ENCODE assay signal across 7 mouse cellular contexts in genomic region chr2:44526110-44527032, GRCm38 (mm10).
A peak's percentile ranks its signal among the peaks of the same experiment; 100 is the strongest.
DNase-seq lines count a peak whose midpoint lies in the region; ATAC-seq and TF ChIP-seq lines count a peak whose summit lies in the region.

No protein-coding gene starts in this region.

- 29% methylated on average over 6 of the region's 6 CpGs for WGBS in kidney, postnatal 0 days
- WGBS in hindbrain, embryonic 11.5 days: 12% methylated on average over 6 of the region's 6 CpGs
- 33% methylated on average over 6 of the region's 6 CpGs for WGBS in stomach, embryonic 15.5 days

- no peak overlapping the region for H3K4me2 ChIP-seq in kidney, postnatal 0 days (ENCODE audit: low read length)
- no peak overlapping the region for H3K4me2 ChIP-seq in hindbrain, embryonic 11.5 days (replicated peaks; ENCODE audit: low read depth, low read length)
- H3K4me2 ChIP-seq in stomach, embryonic 15.5 days: no peak overlapping the region

- no peaks in the 10 kb centered on the region; the same call in 1 of the 2 replicates for H3K4me1 ChIP-seq in kidney, postnatal 0 days (replicated peaks; ENCODE audit: insufficient read depth, low read length)
- peaks cover 2 to 8% of the 10 kb centered on the region in 2 experiments for H3K4me1 ChIP-seq in ES-E14 (ENCODE audit: control insufficient read depth in 2 of 2, insufficient read depth in 2 of 2, low read length in 2 of 2, poor library complexity in 1 of 2)
- peaks cover 4% of the 10 kb centered on the region; the same call in 1 of the 2 replicates for H3K4me1 ChIP-seq in hindbrain, embryonic 11.5 days (replicated peaks; ENCODE audit: control insufficient read depth, insufficient read depth, low read length)
- peaks cover 7% of the 10 kb centered on the region; the same call in 1 of the 2 replicates for H3K4me1 ChIP-seq in stomach, embryonic 15.5 days

- no peak overlapping the region for H3K4me3 ChIP-seq in kidney, postnatal 0 days (replicated peaks; ENCODE audit: low read depth, low read length)
- no peak overlapping the region for H3K4me3 ChIP-seq in ES-E14 (ENCODE audit: insufficient read depth in 1 of 2, low read depth in 1 of 2, low read length in 2 of 2, poor library complexity in 1 of 2, severe bottlenecking in 1 of 2)
- H3K4me3 ChIP-seq in hindbrain, embryonic 11.5 days (ENCODE audit: low read depth, low read length): no peak overlapping the region
- H3K4me3 ChIP-seq in stomach, embryonic 15.5 days (replicated peaks): no peak overlapping the region

- in situ Hi-C loops in ES-E14 (cut with MboI; ENCODE audit: low sequenced_read_pairs in 2 of 2, unreplicated experiment in 2 of 2): no loop called here

- ATAC-seq in kidney, postnatal 0 days (replicated peaks; ENCODE audit: low FRiP score, low read depth): no peak; the same call in 1 of the 2 replicates
- peak; percentile 94 for ATAC-seq in hindbrain, embryonic 11.5 days (ENCODE audit: low FRiP score)
- ATAC-seq in stomach, embryonic 15.5 days (ENCODE audit: insufficient read depth, low FRiP score, low read depth): no peak

- no peak for TF ChIP-seq POLR2A in brain, embryonic 14.5 days (IDR thresholded peaks at IDR 0.05; ENCODE audit: borderline replicate concordance, extremely low read depth, insufficient read depth, insufficient read length, poor library complexity, severe bottlenecking)

- no peaks in the 10 kb centered on the region for H3K36me3 ChIP-seq in kidney, postnatal 0 days (ENCODE audit: insufficient read depth, low read length)
- no peaks in the 10 kb centered on the region for H3K36me3 ChIP-seq in ES-E14 (ENCODE audit: control insufficient read depth, insufficient read depth, low read length, poor library complexity, severe bottlenecking)
- H3K36me3 ChIP-seq in hindbrain, embryonic 11.5 days (ENCODE audit: control insufficient read depth, insufficient read depth, low read length): no peaks in the 10 kb centered on the region
- H3K36me3 ChIP-seq in stomach, embryonic 15.5 days: no peaks in the 10 kb centered on the region

- no peaks in the 10 kb centered on the region for H3K9me3 ChIP-seq in kidney, postnatal 0 days (replicated peaks; ENCODE audit: low read length)
- no peaks in the 10 kb centered on the region for H3K9me3 ChIP-seq in ES-E14 (ENCODE audit: control insufficient read depth, insufficient read depth, low read depth, low read length)
- H3K9me3 ChIP-seq in hindbrain, embryonic 11.5 days (ENCODE audit: control insufficient read depth, low read length): no peaks in the 10 kb centered on the region
- H3K9me3 ChIP-seq in stomach, embryonic 15.5 days: no peaks in the 10 kb centered on the region

- no peaks in the 10 kb centered on the region for H3K27me3 ChIP-seq in kidney, postnatal 0 days (ENCODE audit: insufficient read depth, low read length)
- no peaks in the 10 kb centered on the region for H3K27me3 ChIP-seq in hindbrain, embryonic 11.5 days (ENCODE audit: control insufficient read depth, insufficient read depth, low read length)
- no peaks in the 10 kb centered on the region for H3K27me3 ChIP-seq in stomach, embryonic 15.5 days (replicated peaks)

- no peak overlapping the region for H3K9ac ChIP-seq in kidney, postnatal 0 days (ENCODE audit: low read depth, low read length)
- no peak overlapping the region for H3K9ac ChIP-seq in ES-E14 (ENCODE audit: insufficient read depth, low read depth, low read length, poor library complexity, severe bottlenecking)
- 0 out of 2 replicates have a peak overlapping the region, but pooled peaks have one; percentile 27 for H3K9ac ChIP-seq in hindbrain, embryonic 11.5 days (ENCODE audit: low read depth, low read length)
- H3K9ac ChIP-seq in stomach, embryonic 15.5 days: no peak overlapping the region

- peak; percentile 58 for DNase-seq in kidney, postnatal 0 days (ENCODE audit: low spot score)
- DNase-seq in kidney, adult 18-20 months: no peak
- DNase-seq in ES-E14 (ENCODE audit: low read depth, low spot score): no peak
- DNase-seq in brain, embryonic 14.5 days (ENCODE audit: low read depth): peak; percentile 64
- peak; percentile 67 for DNase-seq in hindbrain, embryonic 11.5 days (ENCODE audit: low spot score)
- no peak for DNase-seq in thymus, postnatal 36 days

- TF ChIP-seq CTCF in kidney, postnatal 0 days (IDR thresholded peaks at IDR 0.05; ENCODE audit: low read depth): no peak
- TF ChIP-seq CTCF in brain, embryonic 14.5 days (IDR thresholded peaks at IDR 0.05; ENCODE audit: borderline replicate concordance, extremely low read depth, insufficient read depth, insufficient read length): no peak

- peak overlapping the region; percentile 39; the same call in 1 of the 2 replicates for H3K27ac ChIP-seq in kidney, postnatal 0 days
- no peak overlapping the region for H3K27ac ChIP-seq in ES-E14 (ENCODE audit: insufficient read depth, low read depth, low read length, poor library complexity, severe bottlenecking)
- peak overlapping the region; percentile 77 for H3K27ac ChIP-seq in hindbrain, embryonic 11.5 days (ENCODE audit: low read depth, low read length)
- peak overlapping the region; percentile 57 for H3K27ac ChIP-seq in stomach, embryonic 15.5 days

TF ChIP-seq in ES-E14, 5 proteins besides CTCF, POLR2A, EP300 and RAD21:
- TF ChIP-seq CHD2 (IDR thresholded peaks at IDR 0.05; ENCODE audit: low read depth, low read length) (no peak), ZNF384 (IDR thresholded peaks at IDR 0.05; ENCODE audit: low read depth, low read length) (0 out of 2 replicates have a peak, but pooled peaks have one; percentile 67), MAFK (IDR thresholded peaks at IDR 0.05; ENCODE audit: insufficient read depth, low read depth, low read length) (peak; percentile 45; the same call in 1 of the 2 replicates)

Comparison
In these comparisons a context has a peak if more than half of its experiments do, and no peak if none do; other contexts are left out.
1. DNase-seq: peak in kidney, postnatal 0 days (single experiment), brain, embryonic 14.5 days (single experiment) and hindbrain, embryonic 11.5 days (single experiment); none in kidney, adult 18-20 months (single experiment), ES-E14 (single experiment) and thymus, postnatal 36 days (0 of 2).